Mouse (Mus musculus): Measurements from ENCODE around the gene Npas1.

GRCm38 (mm10) chr7:16455016-16455415 is 22.5 kb downstream of the Npas1 start:
- no peak for TF ChIP-seq CTCF (conservative IDR thresholded peaks at IDR 0.05; ENCODE audit: low read length)
- TF ChIP-seq POU5F1 (IDR thresholded peaks at IDR 0.05; ENCODE audit: borderline replicate concordance, low read length), result no peak
- no peak for TF ChIP-seq NANOG (IDR thresholded peaks at IDR 0.05; ENCODE audit: borderline replicate concordance, low read length)

Measured in E14TG2a.4 (cell line).